Mouse (Mus musculus): ENCODE data around the gene Unc45a.

Gene Unc45a

GRCm38 (mm10) chr7:80340793-80341192, at the start of gene Unc45a:
Unc45a (minus strand) TSS chr7:80341005.
- DNase-seq (ENCODE audit: low spot score) = peak; percentile 41

GRCm38 (mm10) chr7:80387633-80388543, 47.1 kb upstream of the Unc45a start, which contains the start of gene Fes:
Fes (minus strand) TSS chr7:80387946.
- DNase-seq (ENCODE audit: low spot score) = no peak

- DNase-seq (ENCODE audit: low spot score) = no peak
Observed at GRCm38 (mm10) chr7:80387033-80387632, 46.3 kb upstream of the Unc45a start.

GRCm38 (mm10) chr7:80386235-80386930, 45.6 kb upstream of the Unc45a start:
- DNase-seq (ENCODE audit: low spot score) = peak; percentile 92

GRCm38 (mm10) chr7:80382919-80383318, 42.1 kb upstream of the Unc45a start:
- DNase-seq (ENCODE audit: low spot score) = no peak

- DNase-seq (ENCODE audit: low spot score) = no peak
Observed at GRCm38 (mm10) chr7:80379531-80379930, 38.7 kb upstream of the Unc45a start.

- peak; percentile 68 for DNase-seq (ENCODE audit: low spot score)
Observed at GRCm38 (mm10) chr7:80377471-80377870, 36.7 kb upstream of the Unc45a start.

GRCm38 (mm10) chr7:80376192-80376591, 35.4 kb upstream of the Unc45a start:
- DNase-seq (ENCODE audit: low spot score) = no peak

- no peak for DNase-seq (ENCODE audit: low spot score)
Observed at GRCm38 (mm10) chr7:80375376-80376039, 34.7 kb upstream of the Unc45a start.

- DNase-seq (ENCODE audit: low spot score) = no peak
Observed at GRCm38 (mm10) chr7:80374733-80375132, 33.9 kb upstream of the Unc45a start.

GRCm38 (mm10) chr7:80374280-80374679, 33.5 kb upstream of the Unc45a start:
- no peak for DNase-seq (ENCODE audit: low spot score)

GRCm38 (mm10) chr7:80373850-80374249, 33.0 kb upstream of the Unc45a start:
- DNase-seq (ENCODE audit: low spot score) = no peak

- DNase-seq (ENCODE audit: low spot score) = no peak
Observed at GRCm38 (mm10) chr7:80373352-80373751, 32.5 kb upstream of the Unc45a start.

GRCm38 (mm10) chr7:80372667-80373066, 31.9 kb upstream of the Unc45a start:
- DNase-seq (ENCODE audit: low spot score) = no peak

- no peak for DNase-seq (ENCODE audit: low spot score)
Observed at GRCm38 (mm10) chr7:80372166-80372565, 31.4 kb upstream of the Unc45a start.

- DNase-seq (ENCODE audit: low spot score) = peak; percentile 81
Observed at GRCm38 (mm10) chr7:80371041-80371751, 30.4 kb upstream of the Unc45a start, which contains the start of gene Man2a2. Man2a2 (minus strand) TSS chr7:80371375.

GRCm38 (mm10) chr7:80370649-80371040, 29.8 kb upstream of the Unc45a start:
- peak; percentile 62 for DNase-seq (ENCODE audit: low spot score)

GRCm38 (mm10) chr7:80369967-80370431, 29.2 kb upstream of the Unc45a start:
- DNase-seq (ENCODE audit: low spot score) = no peak

GRCm38 (mm10) chr7:80369461-80369860, 28.7 kb upstream of the Unc45a start:
- no peak for DNase-seq (ENCODE audit: low spot score)

GRCm38 (mm10) chr7:80368635-80369421, 28.0 kb upstream of the Unc45a start:
- no peak for DNase-seq (ENCODE audit: low spot score)

Data from ovary, postnatal 14 days (tissue).